Mouse (Mus musculus): Measurements from ENCODE around the gene Tmem8b.

Gene Tmem8b

GRCm38 (mm10) chr4:43657146-43657545 lies 11.6 kb upstream of the Tmem8b start:
- DNase-seq, result no peak

- no peak for DNase-seq
Measured at GRCm38 (mm10) chr4:43666412-43666811, 2.4 kb upstream of the Tmem8b start.

GRCm38 (mm10) chr4:43669428-43669794 lies 640 bp downstream of the Tmem8b start:
- no peak for DNase-seq

- peak; percentile 51 to 85 for DNase-seq
Measured at GRCm38 (mm10) chr4:43672070-43672469, 3.3 kb downstream of the Tmem8b start.

- no peak for DNase-seq
Measured at GRCm38 (mm10) chr4:43673703-43674102, 4.9 kb downstream of the Tmem8b start.

DNA sequence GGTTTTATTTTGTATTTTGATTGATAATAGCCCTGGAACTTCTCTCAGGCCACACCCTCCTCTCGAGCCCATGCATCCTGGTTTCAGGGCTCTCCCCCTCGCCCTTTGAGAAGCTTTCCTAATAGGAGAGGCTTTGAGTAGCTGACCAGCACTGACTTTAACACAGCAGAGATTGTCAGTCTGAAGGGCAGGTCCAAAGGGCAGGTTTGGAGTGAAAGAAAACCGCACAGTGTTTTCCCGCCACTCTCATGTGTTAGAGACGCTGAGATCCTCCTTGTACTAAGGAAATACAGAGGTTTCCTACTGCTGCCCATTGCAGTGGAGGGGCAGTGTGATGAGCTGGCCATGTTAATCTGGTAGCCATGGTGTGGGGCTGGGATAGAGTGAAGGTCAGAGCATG lies 6.2 kb downstream of the Tmem8b start:
- no peak for DNase-seq

GRCm38 (mm10) chr4:43675608-43676007 lies 6.8 kb downstream of the Tmem8b start:
- no peak for DNase-seq

- DNase-seq, result no peak
Measured at GRCm38 (mm10) chr4:43678541-43678940, 9.8 kb downstream of the Tmem8b start.

GRCm38 (mm10) chr4:43679416-43680043 lies 10.8 kb downstream of the Tmem8b start:
- DNase-seq, result no peak

DNA sequence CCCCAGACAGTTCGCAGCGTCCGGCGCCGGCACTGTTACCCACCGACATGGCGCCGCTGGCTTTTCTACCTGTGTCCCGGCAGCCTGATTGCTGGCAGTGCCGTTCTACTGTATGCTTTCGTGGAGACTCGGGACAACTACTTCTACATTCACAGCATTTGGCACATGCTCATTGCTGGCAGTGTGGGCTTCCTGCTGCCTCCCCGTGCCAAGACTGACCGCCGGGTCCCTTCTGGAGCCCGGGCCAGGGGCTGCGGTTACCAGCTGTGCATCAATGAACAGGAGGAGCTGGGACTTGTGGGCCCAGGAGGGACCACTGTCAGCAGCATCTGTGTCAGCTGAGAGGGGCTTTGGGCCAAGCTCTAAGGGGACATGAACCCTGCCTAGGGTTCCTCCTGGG lies 21.2 kb downstream of the Tmem8b start:
- no peak for DNase-seq

- no peak for DNase-seq
Measured at GRCm38 (mm10) chr4:43691026-43691425, 22.3 kb downstream of the Tmem8b start.

- DNase-seq, result no peak
Measured at GRCm38 (mm10) chr4:43693806-43694241, 25.1 kb downstream of the Tmem8b start.

- no peak for DNase-seq
Measured at GRCm38 (mm10) chr4:43694439-43695248, 25.9 kb downstream of the Tmem8b start.

DNA sequence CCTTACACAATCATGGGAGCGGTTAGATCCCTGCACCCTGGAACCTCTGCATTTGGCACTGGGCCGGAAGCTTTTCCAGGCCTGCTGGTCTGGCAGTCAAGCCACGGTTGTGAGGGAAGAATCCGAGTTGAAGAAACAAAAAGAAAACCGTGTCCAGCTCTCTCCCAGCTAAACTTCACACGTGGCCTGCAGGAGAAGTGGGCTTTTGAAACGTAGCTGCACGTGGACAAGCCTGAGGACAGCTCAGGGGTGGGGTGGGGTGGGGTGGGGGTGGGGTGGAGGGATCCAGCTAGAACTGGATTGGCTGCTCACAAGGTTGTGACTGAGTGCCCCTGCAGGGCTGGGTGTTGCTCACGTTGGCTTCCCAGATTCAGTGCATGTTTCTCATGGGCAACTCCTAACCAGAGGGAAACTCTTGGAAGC lies 26.5 kb downstream of the Tmem8b start:
- no peak for DNase-seq

GRCm38 (mm10) chr4:43696561-43696960 lies 27.8 kb downstream of the Tmem8b start:
- no peak for DNase-seq

DNA sequence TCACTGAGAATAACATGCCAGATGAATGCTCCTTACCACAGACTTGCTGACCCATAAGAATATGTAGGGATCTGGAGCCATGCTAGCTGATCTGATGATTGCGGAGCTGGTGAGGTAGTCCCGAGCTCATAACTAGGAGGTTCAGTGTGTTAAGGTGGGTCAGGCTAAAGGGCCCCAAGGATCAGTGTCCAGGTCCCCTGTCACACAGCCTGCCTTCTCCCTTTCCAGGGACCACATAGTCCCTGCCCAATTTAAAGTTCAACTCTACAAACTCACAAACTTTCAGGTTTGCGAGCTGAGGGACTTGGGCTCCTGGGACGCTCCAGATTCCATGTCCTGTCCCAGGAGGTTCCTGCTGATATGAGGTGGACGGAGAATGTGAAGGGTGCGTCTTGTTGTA lies 31.9 kb downstream of the Tmem8b start, which contains the start of gene Olfr70:
Gene Olfr70, minus strand, starts transcription at position 101 of the 400 bp plus-strand sequence.
- DNase-seq, result no peak

- DNase-seq, result no peak
Measured at GRCm38 (mm10) chr4:43703439-43703838, 34.7 kb downstream of the Tmem8b start.

DNA sequence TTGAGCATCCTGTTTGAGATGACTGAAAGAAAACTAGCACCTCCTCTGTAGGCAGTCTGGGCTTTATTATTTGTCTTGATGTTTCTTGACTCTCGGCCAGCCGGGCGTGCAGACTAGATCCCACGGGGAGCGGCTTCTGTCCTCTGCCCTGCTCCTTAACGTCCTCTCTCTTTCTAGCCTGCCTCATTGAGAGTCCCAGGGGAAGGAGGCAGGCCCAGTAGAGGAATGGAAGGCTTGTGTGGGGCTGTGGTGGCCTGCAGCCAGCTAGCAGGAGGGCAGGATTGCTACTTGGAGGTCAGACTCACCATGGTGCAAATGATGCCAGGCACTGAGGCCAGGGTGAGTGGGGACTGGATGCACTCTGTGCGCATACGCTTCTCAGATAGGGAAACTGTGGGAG lies 35.1 kb downstream of the Tmem8b start:
- DNase-seq, result no peak

DNA sequence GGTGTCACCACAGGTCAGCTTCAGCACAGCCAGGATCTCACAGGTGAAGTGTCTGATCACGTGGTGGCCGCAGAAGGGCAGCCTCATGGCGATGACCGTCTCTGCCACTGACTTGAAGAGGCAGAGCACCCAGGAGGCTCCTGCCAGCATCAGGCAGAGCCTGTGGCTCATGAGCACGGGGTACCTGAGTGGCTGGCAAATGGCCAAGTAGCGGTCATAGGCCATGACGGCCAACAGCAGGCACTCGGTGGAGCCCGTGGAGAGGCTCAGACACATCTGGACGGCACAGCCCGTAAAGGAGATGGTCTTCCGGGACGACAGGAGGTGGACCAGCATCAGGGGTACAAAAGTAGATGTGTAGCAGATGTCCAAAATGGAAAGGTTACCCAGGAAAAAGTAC lies 37.2 kb downstream of the Tmem8b start:
- no peak for DNase-seq

DNA sequence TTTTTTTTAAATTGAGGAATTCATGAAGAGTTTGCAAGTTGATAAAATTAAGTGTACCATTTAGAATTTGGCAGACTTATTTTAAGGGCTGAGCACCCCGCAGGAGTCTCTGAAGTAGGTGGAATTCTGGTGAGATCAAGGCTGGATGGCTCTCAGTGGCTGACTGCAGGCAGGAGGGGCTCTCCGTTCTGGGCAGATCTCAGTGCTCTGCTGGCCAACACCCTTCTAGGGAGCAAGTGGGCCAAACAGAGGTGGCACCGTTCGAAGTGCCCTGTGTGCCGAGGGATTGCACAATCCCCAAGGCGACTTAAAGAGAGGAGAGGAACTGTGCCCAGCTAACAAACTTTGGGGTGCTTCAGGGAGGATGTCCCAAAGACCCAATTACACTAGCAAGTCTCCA lies 41.1 kb downstream of the Tmem8b start, which contains the start of gene Olfr71:
Gene Olfr71, minus strand, starts transcription at position 387 of the 400 bp plus-strand sequence.
- DNase-seq, result no peak

GRCm38 (mm10) chr4:43711821-43712220 lies 43.0 kb downstream of the Tmem8b start:
- DNase-seq, result peak; percentile 37 to 77

DNA sequence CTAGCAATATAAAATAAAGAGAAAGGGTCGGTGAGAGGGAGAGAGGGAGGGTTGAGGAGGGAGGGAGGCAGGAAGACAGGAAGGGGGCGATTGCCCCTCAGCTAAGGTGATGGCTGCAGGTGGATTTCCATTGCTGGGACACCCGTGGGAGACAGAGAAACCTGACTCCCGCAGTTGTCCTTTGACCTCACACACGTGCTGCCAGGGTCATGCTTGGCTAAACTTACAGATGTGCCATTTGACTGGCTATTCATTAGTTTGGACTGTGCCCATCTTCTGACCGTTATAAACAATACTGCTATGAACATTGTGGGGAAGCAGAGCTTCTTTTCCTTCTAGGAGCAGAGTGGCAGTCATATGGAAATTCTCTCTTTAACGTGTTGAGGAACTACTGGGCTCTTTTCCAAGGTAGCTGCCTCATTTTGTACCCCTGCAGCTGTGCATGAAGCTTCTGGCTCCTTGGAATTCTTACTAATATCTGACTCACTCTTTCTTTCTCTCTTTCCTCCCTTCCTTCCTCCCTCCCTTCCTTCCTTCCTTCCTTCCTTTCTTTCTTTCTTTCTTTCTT lies 45.0 kb downstream of the Tmem8b start:
- DNase-seq, result no peak

DNA sequence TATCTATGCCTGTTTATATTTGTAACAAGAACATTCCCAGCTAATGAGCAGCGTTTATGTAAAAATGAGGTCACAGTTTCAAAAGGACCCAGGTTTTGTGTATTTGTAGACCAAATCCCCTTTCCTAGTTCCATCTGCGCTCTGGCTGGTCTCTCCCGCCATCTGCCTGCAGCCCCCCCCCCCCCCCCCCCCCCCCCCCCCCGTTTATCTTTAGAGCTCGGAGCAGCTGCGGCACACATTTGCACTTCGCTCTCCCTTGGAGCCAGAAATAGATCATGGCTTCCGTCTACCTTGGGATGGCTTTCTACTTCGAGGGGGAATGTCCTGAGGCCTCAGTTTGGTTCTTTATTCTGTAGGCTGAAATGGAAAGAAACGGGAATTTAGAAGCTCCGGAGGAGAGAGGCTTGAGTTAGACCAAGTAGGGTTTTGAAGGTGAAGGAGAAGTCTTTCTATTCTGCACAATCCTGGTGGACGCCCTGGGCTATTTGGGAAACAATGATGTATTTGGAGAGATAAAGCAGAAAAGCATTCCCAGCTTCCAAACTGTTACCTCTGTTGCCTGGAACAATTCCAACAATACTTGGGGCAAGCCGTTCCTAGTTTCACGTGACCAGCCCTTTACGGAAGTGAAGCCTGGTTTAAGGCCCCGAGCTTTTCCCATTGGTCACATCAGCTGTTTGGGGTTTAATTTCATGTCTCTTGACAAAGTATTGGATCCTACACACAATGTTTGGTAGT lies 51.9 kb downstream of the Tmem8b start:
- no peak for DNase-seq
